Mouse (Mus musculus): Measurements from ENCODE around the gene Vash2.
A peak's percentile ranks its signal among the peaks of the same experiment; 100 is the strongest.
"Not testable (repeated sequence)": the region's sequence is repeated elsewhere in the genome, so short reads cannot be mapped to it uniquely, and the experiment has no call there.

Vash2 gene

GRCm38 (mm10) chr1:190927311-190927710 is 51.8 kb downstream of the Vash2 start:
- DNase-seq (ENCODE audit: low spot score): peak; percentile 56

DNA sequence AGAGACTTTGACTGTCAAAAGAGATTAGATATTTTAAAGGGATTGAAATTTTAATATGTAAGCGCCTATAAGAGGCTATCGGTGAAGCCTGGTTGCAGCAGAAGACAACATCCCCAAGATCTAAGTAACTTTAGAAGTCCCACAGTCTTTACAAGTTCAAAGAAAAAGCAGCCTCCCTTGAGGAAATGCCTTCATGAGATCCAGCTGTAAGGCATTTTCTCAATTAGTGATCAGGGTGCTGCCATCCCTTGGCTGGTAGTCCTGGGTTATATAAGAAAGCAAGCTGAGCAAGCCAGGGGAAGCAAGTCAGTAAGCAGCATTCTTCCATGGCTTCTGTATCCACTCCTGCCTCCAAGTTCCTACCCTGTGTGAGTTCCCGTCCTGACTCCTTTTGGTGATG is 54.3 kb downstream of the Vash2 start, which contains the start of gene Angel2:
Gene Angel2, plus strand, starts transcription at position 301 of the 400 bp plus-strand sequence.
- DNase-seq (ENCODE audit: low spot score): not testable (repeated sequence)

DNA sequence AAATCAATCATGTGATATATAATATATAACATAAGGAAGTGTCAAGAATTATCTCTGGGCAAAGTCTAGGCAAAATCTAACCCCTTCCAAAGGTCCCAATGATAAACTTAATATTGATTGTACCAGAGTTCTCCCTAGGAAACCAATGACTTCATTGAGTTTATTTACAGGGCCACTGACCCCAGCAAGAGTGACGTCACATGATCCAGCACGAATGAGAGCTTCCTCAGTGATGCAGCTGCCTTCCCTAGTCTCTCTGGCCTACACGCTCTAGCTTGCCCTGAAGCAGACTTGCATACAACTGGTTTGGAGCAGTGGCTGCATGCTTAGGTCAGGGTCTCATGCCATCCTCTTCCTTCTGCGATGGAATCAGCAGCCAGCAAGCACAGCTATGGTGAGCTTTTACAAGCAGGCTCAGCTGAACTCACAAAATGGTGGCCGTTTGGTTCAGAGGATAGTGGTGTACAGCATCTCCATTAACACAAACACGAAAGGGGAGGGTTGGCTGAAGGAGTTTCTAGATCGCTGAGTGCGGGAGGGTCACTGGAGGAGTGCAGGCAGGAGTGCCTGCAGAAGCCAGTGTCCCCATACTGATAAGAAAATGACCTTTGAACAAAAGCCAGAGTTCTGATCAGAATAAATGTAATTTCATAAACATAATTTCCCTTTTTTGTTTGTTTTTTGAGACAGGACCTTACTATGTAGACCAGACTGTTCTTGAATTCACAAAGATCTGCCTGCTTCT is 59.2 kb downstream of the Vash2 start:
- no peak for DNase-seq (ENCODE audit: low spot score)

- DNase-seq (ENCODE audit: low spot score): no peak
Measured at GRCm38 (mm10) chr1:190918938-190919337, 60.2 kb downstream of the Vash2 start.

GRCm38 (mm10) chr1:190912623-190913022 is 66.5 kb downstream of the Vash2 start:
- DNase-seq (ENCODE audit: low spot score): no peak

DNA sequence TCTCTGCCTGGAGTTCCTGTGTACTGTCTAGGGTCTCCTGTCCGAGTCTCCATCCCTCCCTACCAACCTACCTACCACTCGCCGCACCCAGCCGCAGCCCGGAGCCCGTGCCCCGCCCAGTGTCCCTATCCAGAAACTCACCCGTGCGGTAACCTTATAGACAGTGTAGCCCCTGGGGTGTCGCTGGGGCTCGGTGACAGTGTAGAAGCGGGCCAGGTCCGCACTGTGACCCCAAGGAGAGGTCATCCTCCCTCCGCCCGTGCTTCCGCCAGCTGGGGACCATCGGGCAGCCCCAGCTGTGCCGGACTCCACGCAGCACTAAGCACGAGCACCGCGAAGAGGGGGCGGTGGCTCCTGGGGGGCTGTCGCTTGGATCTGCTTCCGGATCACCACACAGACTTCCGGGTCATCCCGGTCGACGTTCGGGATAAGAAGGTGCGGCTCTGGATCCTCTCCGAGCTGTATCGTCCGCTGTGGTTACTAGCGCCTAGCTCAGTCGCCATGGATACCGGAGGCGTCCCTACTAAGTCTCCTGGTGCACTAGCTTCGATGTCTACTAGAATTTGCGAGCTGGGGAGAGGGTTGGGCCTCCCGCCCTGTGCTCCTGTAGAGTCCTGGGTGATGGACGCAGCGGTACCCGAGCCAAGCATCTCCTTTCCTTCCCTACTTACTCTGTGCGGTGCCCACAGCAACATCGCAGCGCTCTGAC is 67.5 kb downstream of the Vash2 start, which contains the start of gene Rps6kc1:
Gene Rps6kc1, minus strand, starts transcription at position 356 of the 709 bp plus-strand sequence.
- peak; percentile 85 for DNase-seq (ENCODE audit: low spot score)

- DNase-seq (ENCODE audit: low spot score): no peak
Measured at GRCm38 (mm10) chr1:190910836-190911235, 68.3 kb downstream of the Vash2 start.

DNA sequence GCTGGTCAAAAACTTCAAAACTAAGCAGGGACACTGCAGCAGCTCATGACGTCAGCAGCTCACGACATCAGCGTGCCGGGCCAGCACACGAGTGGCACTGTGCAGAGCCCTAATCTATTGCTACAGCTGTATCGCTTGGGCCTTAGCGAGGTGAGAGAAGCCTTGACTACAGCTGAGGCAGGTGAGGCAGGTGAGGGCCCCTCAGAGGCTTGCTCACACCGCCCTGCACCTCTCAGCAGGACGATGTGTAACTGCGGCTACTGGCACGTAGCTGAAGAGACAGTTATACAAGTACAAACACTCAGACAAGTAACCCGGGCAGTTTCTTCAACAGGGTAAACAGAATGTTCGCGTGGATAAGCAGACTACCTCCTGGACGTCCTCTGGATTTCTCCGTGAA is 74.4 kb downstream of the Vash2 start:
- DNase-seq (ENCODE audit: low spot score): no peak

GRCm38 (mm10) chr1:190904136-190904535 is 75.0 kb downstream of the Vash2 start:
- no peak for DNase-seq (ENCODE audit: low spot score)

- DNase-seq (ENCODE audit: low spot score): no peak
Measured at GRCm38 (mm10) chr1:190901082-190901481, 78.0 kb downstream of the Vash2 start.

DNA sequence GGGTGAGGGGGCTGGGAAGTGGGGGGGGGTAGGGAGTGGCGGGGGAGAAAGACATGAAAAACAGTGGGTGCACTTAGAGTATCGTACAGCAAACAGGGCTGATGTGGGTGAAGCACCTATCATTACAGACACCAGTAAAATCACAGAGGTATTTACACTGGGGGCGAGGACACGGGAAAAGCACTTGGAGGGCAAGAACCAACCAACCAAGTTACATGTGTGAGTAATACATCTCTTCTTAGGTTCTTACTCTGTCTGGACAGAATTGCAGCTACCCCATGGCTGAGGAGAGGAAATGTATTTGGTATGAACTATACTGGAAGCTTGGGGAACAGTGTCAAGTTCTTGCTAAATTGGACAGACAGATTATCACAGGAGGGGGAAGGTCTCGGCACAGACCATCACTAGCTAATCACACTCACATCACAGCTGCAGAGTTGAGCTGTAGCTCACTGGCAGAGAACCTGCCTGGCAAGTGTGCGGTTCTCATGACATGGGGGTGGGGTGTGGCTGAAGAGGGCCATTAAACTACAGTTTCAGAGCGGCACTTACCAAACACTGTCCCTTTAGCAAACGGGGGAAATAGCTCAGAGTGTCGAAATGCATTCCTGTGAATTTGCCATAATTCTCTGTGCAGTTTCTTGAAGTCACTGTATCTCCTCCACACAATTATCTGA is 80.1 kb downstream of the Vash2 start:
- DNase-seq (ENCODE audit: low spot score): peak; percentile 14

DNA sequence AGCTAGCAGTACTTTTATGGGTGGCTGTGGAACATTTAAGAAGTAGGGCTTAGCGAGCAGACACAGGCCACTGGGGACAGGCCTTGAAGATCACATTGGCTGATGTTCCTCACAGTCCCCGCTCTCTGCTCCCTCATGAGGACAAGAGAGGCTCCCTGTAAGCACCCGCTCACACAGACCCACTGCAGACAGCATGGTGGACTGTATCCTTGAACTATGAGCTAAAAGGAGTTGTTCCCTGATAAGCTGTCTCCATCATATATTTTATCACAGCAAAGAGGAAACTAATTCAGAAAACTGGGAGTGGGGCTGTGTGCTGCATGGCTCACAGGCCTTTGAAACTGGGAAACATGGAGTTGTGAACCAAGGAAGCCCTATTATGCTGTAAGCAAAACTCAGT is 80.9 kb downstream of the Vash2 start:
- no peak for DNase-seq (ENCODE audit: low spot score)

Measured in adipocyte (in vitro differentiated cells).